Mouse (Mus musculus): ENCODE data around the gene Irf3. TPM values are rescaled to one million over a fixed set of nuclear protein-coding genes. Genes with fewer than 3 reads are reported as not detected.
A peak's percentile ranks its signal among the peaks of the same experiment; 100 is the strongest.

Gene Irf3
- 70.3 and 77.5 TPM in 2 replicates for polyA plus RNA-seq (2016; fragmentation: Nextera tagmentation; extraction: Ambion mirVana)

DNA sequence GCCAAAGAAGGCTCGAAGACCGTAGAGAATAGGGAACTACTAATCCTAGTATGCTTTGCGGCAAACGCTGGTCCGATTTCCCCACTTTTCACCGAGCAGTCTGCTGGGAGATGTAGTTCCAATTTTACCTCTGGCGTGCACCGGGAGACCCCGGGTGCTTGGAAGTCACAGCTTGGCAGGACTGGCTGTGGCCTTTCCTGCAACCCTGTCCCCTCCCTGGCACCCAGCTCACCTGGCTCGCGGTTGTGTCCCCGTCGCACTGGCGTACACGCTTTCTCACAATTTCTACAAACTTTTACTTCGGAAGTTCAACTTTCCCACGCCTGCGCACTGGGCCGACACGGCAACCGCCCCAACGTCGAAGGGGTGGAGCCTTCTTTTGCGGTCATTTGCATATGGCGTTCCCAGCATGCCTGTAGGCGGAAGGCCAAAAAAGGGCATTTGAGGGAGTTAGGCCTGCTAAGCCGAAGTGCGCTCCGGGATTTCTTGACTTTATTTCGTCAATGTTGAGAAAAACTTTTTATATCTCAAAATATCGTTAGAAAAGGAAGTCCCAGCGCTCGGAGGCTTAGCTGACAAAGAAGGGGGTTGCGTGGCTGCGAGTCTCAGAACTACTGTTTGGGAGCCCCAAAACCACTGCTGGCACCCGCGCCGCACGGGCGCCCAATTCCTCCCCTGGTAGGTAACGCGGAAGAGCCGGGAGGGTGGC lies at the start of gene Irf3:
Gene Irf3, plus strand, starts transcription at position 418 of the 709 bp plus-strand sequence.
- H3K27ac ChIP-seq (replicated peaks), result peak within 1 kb of the TSS; percentile 95
- peaks cover 73% of the 10 kb centered on the region for H3K36me3 ChIP-seq (replicated peaks)
- peak within 1 kb of the TSS; percentile 84 for H3K4me3 ChIP-seq
- DNase-seq (ENCODE audit: low spot score), result peak; percentile 95
- no peaks in the 10 kb centered on the region for H3K27me3 ChIP-seq (replicated peaks; ENCODE audit: low read depth, poor library complexity, severe bottlenecking)
- H3K9me3 ChIP-seq, result no peaks in the 10 kb centered on the region
- under 1% methylated on average over 43 of the region's 43 CpGs for WGBS
- peaks cover 36% of the 10 kb centered on the region for H3K4me1 ChIP-seq

DNA sequence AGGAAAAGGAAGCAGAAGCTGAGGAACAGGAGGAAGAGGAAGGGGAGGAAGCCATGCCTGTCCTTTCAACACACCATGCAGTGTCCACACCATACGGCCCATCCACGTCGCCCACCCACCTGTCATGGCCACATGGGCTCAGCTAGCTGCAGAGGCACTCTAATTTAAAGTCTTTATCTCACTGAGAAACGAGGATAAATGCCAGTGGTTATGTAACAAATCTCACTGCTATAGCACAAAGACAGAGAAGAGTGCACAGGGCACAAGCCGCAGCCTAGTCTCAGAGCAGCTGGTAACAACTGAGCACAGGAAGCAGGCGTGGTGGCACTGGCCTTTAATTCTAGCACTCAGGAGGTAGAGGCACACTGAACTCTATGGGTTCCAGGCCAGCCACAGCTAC lies 47.5 kb upstream of the Irf3 start:
- Histone ChIP-seq H3K36me3 (replicated peaks) (no peaks in the 10 kb centered on the region), H3K27me3 (replicated peaks; ENCODE audit: low read depth, poor library complexity, severe bottlenecking) (peaks cover 50% of the 10 kb centered on the region), H3K9me3 (no peaks in the 10 kb centered on the region), H3K4me3 (0 out of 2 replicates have a peak overlapping the region, but pooled peaks have one; percentile 18), H3K27ac (replicated peaks) (no peak overlapping the region), H3K4me1 (peaks cover 19% of the 10 kb centered on the region)
- 82% methylated on average over 6 of the region's 6 CpGs for WGBS
- DNase-seq (ENCODE audit: low spot score), result no peak

DNA sequence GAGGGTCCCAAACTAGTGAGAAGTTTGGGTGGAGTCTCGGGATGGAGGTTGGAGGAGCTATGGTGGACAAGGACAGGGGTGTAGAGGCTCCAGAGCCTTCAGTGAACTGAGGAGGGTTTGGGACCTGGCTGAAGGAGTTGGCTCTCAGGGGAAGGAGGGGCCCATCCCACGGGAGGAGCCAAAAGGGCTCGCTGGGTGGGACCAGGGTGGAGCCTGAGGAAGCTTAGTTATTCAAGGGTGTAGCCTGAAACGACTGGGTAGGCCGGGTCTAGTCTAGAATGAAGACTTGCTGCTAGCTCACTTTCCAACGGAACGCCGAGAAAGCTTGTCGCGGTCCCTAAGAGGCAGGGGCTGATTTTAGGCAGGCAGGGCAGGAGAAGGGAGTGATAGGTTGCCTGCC lies 45.5 kb upstream of the Irf3 start:
- H3K4me3 ChIP-seq, result peak overlapping the region; percentile 63
- peaks cover 28% of the 10 kb centered on the region for H3K4me1 ChIP-seq
- no peaks in the 10 kb centered on the region for H3K9me3 ChIP-seq
- H3K36me3 ChIP-seq (replicated peaks), result no peaks in the 10 kb centered on the region
- DNase-seq (ENCODE audit: low spot score), result peak; percentile 64
- no peak overlapping the region; the same call in 1 of the 2 replicates for H3K27ac ChIP-seq (replicated peaks)
- H3K27me3 ChIP-seq (replicated peaks; ENCODE audit: low read depth, poor library complexity, severe bottlenecking), result peaks cover 50% of the 10 kb centered on the region
- under 1% methylated on average over 10 of the region's 10 CpGs for WGBS

DNA sequence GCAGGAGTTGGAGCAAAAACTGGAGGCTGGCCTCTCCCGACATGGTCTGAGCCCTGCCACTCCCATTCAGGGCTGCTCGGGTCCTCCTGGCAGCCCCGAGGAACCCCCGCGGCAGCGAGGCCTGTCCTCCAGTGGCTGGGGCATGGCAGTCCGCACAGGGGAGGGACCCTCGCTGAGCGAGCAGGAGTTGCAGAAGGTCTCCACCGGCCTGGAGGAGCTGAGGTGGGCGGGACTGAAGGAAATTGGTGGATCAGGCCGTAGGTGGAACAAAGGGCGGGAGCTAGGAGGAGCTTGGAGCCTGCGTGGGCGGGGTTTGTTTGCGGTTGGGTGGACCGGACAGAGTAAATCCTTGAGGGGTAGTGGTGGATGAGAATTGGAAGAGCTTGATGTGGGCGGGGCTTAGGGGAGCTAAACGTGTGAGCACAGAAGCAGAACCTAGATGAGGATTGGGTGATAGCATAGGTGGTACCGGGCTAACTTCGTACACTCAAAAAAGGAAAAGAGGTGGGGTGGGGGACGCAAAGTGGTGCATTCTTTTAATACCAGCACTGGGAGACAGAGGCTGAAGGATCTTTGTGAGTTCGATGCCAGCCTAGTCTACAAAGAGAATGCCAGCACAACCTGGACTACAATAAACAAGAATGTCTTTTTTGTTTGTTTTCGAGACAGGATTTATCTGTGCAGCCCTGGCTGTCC lies 44.7 kb upstream of the Irf3 start:
- H3K9me3 ChIP-seq, result no peaks in the 10 kb centered on the region
- DNase-seq (ENCODE audit: low spot score), result peak; percentile 95
- no peaks in the 10 kb centered on the region for H3K36me3 ChIP-seq (replicated peaks)
- 6% methylated on average over 24 of the region's 24 CpGs for WGBS
- peaks cover 34% of the 10 kb centered on the region for H3K4me1 ChIP-seq
- H3K27ac ChIP-seq (replicated peaks), result peak overlapping the region; percentile 71
- peaks cover 50% of the 10 kb centered on the region for H3K27me3 ChIP-seq (replicated peaks; ENCODE audit: low read depth, poor library complexity, severe bottlenecking)
- H3K4me3 ChIP-seq, result peak overlapping the region; percentile 63

DNA sequence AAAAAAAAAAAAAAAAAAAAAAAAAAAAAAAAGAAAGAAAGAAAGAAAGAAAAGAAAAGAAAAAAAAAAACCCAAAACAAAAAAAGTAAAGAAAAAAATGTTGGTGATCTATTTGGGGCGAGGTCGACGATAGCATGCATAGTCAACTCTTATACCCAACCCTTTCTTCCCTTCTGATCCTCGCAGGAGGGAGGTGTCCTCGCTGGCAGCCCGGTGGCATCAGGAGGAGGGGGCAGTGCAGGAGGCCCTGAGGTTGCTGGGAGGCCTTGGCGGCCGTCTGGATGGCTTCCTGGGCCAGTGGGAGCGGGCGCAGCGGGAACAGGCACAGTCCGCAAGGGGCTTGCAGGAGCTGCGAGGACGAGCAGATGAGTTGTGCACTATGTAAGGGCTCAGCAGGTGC lies 43.9 kb upstream of the Irf3 start:
- 56% methylated on average over 14 of the region's 14 CpGs for WGBS
- no peaks in the 10 kb centered on the region for H3K9me3 ChIP-seq
- H3K27me3 ChIP-seq (replicated peaks; ENCODE audit: low read depth, poor library complexity, severe bottlenecking), result peaks cover 43% of the 10 kb centered on the region
- H3K36me3 ChIP-seq (replicated peaks), result no peaks in the 10 kb centered on the region
- peaks cover 34% of the 10 kb centered on the region for H3K4me1 ChIP-seq
- no peak for DNase-seq (ENCODE audit: low spot score)
- no peak overlapping the region for H3K27ac ChIP-seq (replicated peaks)
- H3K4me3 ChIP-seq, result no peak overlapping the region

DNA sequence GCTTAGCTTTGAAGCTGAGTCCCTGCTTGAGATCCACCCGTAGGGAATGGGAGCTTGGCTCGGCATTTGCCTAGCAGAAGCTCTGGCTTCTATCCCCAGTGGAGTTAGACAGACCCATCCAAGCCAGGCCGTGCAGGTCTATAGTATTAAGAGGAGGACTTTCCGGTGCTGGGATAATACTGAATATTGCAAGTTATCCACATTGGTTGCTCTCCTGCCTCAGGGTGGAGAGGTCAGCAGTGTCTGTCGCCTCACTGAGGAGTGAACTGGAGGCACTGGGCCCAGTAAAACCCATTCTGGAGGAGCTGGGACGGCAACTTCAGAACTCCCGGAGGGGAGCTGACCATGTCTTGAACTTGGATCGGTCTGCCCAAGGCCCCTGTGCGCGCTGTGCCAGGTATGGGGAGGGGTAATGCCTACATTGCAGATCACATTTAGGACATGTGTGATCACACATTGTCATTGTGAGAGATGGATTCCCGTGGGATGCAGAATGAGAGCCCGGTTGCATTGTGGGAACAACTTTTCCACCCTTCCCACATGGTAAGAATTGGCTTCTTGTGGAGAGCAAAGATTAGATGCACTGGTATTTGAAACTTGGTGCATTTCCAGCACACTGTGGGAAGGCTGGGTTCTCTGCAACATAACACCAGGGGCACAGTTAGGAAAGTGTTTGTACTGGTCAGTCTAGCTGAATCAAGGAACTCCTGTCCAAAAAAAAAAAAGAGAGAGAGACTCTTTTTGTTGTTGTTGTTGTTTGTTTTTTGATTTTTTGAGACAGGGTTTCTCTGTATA lies 43.2 kb upstream of the Irf3 start:
- DNase-seq (ENCODE audit: low spot score), result no peak
- Histone ChIP-seq H3K4me1 (peaks cover 34% of the 10 kb centered on the region), H3K9me3 (no peaks in the 10 kb centered on the region), H3K4me3 (no peak overlapping the region), H3K27ac (replicated peaks) (no peak overlapping the region), H3K36me3 (replicated peaks) (0 out of 2 replicates have a peak, but pooled peaks cover 1% of the 10 kb centered on the region), H3K27me3 (replicated peaks; ENCODE audit: low read depth, poor library complexity, severe bottlenecking) (peaks cover 37% of the 10 kb centered on the region)
- 81% methylated on average over 12 of the region's 12 CpGs for WGBS

DNA sequence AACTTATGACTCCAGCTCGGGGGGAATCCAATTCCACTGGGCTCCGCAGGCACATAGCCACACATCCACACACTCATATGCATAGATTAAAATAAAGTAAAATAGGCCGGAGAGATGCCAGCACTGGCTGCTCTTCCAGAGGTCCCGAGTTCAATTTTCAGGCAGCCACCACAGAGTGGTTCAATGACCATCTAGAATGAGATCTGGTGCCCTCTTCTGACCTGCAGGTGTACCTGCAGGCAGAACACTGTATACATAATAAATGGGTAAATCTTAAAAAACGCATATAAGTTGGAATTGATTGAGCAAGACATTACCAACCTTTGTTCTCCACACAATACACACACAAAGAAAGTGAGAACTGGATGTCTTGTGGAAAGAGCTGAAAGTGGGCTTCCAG lies 41.8 kb upstream of the Irf3 start:
- WGBS, result 60% methylated on average over 5 of the region's 5 CpGs
- Histone ChIP-seq H3K9me3 (no peaks in the 10 kb centered on the region), H3K27me3 (replicated peaks; ENCODE audit: low read depth, poor library complexity, severe bottlenecking) (peaks cover 23% of the 10 kb centered on the region), H3K4me3 (no peak overlapping the region), H3K4me1 (peaks cover 34% of the 10 kb centered on the region), H3K27ac (replicated peaks) (no peak overlapping the region), H3K36me3 (replicated peaks) (peaks cover 8% of the 10 kb centered on the region; the same call in 1 of the 2 replicates)
- no peak for DNase-seq (ENCODE audit: low spot score)

DNA sequence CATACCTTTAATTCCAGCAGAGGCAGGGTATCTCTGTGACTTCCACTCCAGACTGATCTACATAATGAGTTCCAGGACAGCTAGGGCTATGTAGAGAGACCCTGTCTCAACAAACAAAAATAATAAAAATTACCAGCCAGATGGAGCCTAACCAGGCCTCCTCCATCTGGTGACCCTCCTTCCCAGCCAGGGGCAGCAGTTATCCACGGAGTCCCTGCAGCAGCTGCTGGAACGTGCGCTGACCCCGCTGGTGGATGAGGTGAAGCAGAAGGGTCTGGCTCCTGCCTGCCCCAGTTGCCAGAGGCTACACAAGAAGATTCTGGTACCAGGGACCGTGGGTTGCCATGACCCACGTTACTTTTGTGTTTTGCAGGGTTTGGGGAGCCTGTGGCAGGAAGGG lies 41.2 kb upstream of the Irf3 start:
- Histone ChIP-seq H3K27me3 (replicated peaks; ENCODE audit: low read depth, poor library complexity, severe bottlenecking) (peaks cover 17% of the 10 kb centered on the region), H3K9me3 (no peaks in the 10 kb centered on the region), H3K27ac (replicated peaks) (no peak overlapping the region), H3K4me3 (no peak overlapping the region), H3K4me1 (peaks cover 34% of the 10 kb centered on the region), H3K36me3 (replicated peaks) (peaks cover 14% of the 10 kb centered on the region)
- DNase-seq (ENCODE audit: low spot score), result no peak
- WGBS, result 51% methylated on average over 6 of the region's 6 CpGs

DNA sequence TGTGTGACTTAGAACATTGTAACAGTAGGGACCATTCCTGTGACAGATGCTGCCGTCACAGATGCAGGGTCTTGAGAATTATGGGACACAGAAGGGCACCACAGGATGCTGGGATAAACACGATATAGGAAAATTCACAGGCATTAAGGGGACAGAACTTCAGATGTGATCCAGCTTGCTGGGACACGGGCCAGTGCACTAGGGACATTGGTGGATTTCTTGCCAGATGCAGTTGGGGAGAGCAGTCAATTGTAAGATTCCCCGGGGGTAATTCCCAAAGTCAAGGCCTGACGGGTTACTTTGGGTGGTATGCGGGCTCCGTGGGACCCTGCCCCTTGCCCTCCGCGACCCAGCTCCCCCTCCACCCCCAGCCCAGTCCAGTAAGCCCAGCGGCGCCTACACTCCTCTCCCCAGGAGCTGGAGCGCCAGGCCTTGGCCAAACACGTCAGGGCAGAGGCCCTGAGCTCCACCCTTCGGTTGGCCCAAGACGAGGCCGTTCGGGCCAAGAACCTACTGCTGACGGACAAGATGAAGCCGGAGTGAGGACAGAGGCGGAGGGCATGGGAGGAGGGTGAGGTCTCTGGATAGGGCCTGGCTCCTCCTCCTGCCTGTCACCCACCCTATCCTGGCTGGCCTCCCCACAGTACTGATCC lies 40.1 kb upstream of the Irf3 start:
- peaks cover 24% of the 10 kb centered on the region for H3K36me3 ChIP-seq (replicated peaks)
- WGBS, result 70% methylated on average over 20 of the region's 20 CpGs
- 0 out of 2 replicates have a peak overlapping the region, but pooled peaks have one; percentile 11 for H3K27ac ChIP-seq (replicated peaks)
- H3K4me1 ChIP-seq, result peaks cover 24% of the 10 kb centered on the region
- no peaks in the 10 kb centered on the region for H3K9me3 ChIP-seq
- peak overlapping the region; percentile 11; the same call in 1 of the 2 replicates for H3K4me3 ChIP-seq
- peaks cover 7% of the 10 kb centered on the region for H3K27me3 ChIP-seq (replicated peaks; ENCODE audit: low read depth, poor library complexity, severe bottlenecking)
- DNase-seq (ENCODE audit: low spot score), result no peak

DNA sequence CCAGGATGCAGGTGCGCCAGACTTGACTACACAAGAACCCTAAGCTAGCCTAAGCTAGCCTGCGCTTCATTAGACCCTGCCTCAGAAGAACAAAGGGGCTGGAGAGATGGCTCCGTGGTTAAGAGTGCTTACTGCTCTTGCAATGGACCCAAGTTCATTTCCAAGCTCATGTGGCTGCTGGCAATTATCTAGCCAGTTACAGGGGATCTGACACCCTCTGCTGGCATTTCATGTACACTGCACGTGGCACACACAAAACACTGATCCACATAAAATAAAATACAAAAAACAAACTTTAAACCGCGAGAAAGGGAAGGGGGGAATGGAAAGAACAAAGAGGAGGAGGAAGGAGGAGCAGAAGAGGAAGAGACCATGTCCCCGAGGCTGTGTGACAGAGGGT lies 39.2 kb upstream of the Irf3 start:
- DNase-seq (ENCODE audit: low spot score), result no peak
- no peaks in the 10 kb centered on the region for H3K9me3 ChIP-seq
- 0 out of 2 replicates have a peak, but pooled peaks cover 4% of the 10 kb centered on the region for H3K27me3 ChIP-seq (replicated peaks; ENCODE audit: low read depth, poor library complexity, severe bottlenecking)
- peaks cover 33% of the 10 kb centered on the region for H3K36me3 ChIP-seq (replicated peaks)
- WGBS, result 58% methylated on average over 7 of the region's 7 CpGs
- H3K4me3 ChIP-seq, result no peak overlapping the region
- no peak overlapping the region for H3K27ac ChIP-seq (replicated peaks)
- H3K4me1 ChIP-seq, result peaks cover 15% of the 10 kb centered on the region

DNA sequence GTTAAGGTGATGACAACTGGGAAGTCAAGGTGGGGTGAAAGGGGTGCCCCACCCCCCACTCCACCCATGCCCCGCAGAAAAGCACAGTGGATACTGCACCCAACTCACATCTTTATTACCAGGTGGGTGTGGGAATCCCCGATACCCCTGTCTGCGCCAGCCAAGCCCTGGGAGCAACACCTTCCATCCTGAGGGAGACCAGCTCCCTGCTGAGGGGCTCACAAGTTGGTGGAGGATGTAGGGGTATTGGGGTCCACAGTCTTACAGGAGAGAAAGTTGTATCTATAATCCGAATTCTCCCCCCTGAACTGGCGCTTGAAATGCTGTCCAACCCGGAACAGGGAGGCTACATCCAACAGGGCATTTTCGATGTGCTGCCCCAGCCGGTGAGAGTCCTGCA lies 38.2 kb upstream of the Irf3 start:
- Histone ChIP-seq H3K36me3 (replicated peaks) (peaks cover 40% of the 10 kb centered on the region), H3K4me1 (peaks cover 15% of the 10 kb centered on the region), H3K9me3 (no peaks in the 10 kb centered on the region), H3K4me3 (no peak overlapping the region), H3K27me3 (replicated peaks; ENCODE audit: low read depth, poor library complexity, severe bottlenecking) (no peaks in the 10 kb centered on the region), H3K27ac (replicated peaks) (no peak overlapping the region)
- no peak for DNase-seq (ENCODE audit: low spot score)
- 87% methylated on average over 8 of the region's 8 CpGs for WGBS
